Mouse (Mus musculus): Measurements from ENCODE around the gene Rabep2. TPM values are rescaled to one million over a fixed set of nuclear protein-coding genes. Genes with fewer than 3 reads are reported as not detected.

Rabep2 gene
- total and polyA plus RNA-seq, 3 experiments = 2.9 to 21.7 (median 16.1) TPM

DNA sequence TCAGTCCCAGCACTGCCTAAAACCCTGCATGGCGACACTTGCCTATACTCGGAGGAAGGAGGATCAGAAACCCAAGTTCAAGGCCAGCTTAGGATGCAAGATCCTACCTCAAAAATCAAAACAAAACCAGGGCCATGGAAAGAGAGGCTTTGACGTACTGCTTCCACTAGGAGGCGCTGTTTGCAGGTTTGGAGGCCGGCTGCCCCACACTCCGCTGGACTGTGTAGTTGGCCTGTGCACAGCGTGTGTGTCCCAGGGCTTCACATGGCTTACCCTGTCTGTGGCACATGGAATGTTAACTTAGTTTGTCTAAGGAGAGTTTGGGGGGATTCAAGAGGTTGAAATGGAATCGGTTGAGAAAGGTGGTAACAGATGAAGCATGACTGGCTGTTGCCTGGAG is 8.3 kb downstream of the Rabep2 start:
- peak; percentile 29 for DNase-seq (ENCODE audit: low spot score)
- H3K4me3 ChIP-seq (ENCODE audit: low read depth, low read length) = no peak overlapping the region
- H3K27me3 ChIP-seq (ENCODE audit: insufficient read depth, low read length) = no peaks in the 10 kb centered on the region
- no peak for ATAC-seq (ENCODE audit: extremely low read depth, insufficient number of reproducible peaks, low FRiP score, poor library complexity, severe bottlenecking)
- H3K36me3 ChIP-seq (replicated peaks) = peaks cover 68% of the 10 kb centered on the region
- H3K4me1 ChIP-seq (ENCODE audit: insufficient read depth, low read depth, low read length) = no peaks in the 10 kb centered on the region
- H3K9me3 ChIP-seq (replicated peaks) = no peaks in the 10 kb centered on the region
- no peak for TF ChIP-seq GATA1 (IDR thresholded peaks at IDR 0.05; ENCODE audit: borderline replicate concordance, low read length)
- TF ChIP-seq CTCF (IDR thresholded peaks at IDR 0.05; ENCODE audit: low read depth, low read length) = peak; percentile 96

DNA sequence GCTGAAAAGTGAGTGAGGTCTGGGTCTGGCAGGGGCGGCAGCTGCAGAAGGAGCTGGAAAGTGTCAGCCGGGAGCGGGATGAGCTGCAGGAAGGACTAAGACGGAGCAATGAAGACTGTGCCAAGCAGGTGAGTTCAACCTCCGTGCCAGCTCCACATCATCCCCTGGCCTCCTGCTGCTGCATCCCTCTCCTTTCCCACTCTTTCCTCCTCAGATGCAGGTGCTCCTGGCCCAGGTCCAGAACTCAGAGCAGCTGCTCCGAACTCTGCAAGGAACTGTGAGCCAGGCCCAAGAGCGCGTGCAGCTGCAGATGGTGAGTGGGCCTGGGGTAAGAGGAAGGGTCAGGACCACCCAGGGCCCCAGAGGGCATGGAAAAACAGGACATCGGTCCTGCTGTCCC is 11.6 kb downstream of the Rabep2 start:
- ATAC-seq (ENCODE audit: extremely low read depth, insufficient number of reproducible peaks, low FRiP score, poor library complexity, severe bottlenecking) (no peak), DNase-seq (ENCODE audit: low spot score) (no peak)
- Histone ChIP-seq H3K4me1 (ENCODE audit: insufficient read depth, low read depth, low read length) (no peaks in the 10 kb centered on the region), H3K27me3 (ENCODE audit: insufficient read depth, low read length) (no peaks in the 10 kb centered on the region), H3K9me3 (replicated peaks) (no peaks in the 10 kb centered on the region), H3K4me3 (ENCODE audit: low read depth, low read length) (no peak overlapping the region), H3K36me3 (replicated peaks) (peaks cover 68% of the 10 kb centered on the region)
- no peak for TF ChIP-seq CTCF (IDR thresholded peaks at IDR 0.05; ENCODE audit: low read depth, low read length)
- TF ChIP-seq TAL1 (conservative IDR thresholded peaks at IDR 0.05; ENCODE audit: low read depth, low read length) = no peak
- no peak for TF ChIP-seq POLR2AphosphoS5 (IDR thresholded peaks at IDR 0.05; ENCODE audit: insufficient replicate concordance, low read depth, low read length)
- TF ChIP-seq GATA1 (IDR thresholded peaks at IDR 0.05; ENCODE audit: borderline replicate concordance, low read length) = no peak
- no peak for TF ChIP-seq GATA2 (IDR thresholded peaks at IDR 0.05; ENCODE audit: borderline replicate concordance, low read depth, low read length)

DNA sequence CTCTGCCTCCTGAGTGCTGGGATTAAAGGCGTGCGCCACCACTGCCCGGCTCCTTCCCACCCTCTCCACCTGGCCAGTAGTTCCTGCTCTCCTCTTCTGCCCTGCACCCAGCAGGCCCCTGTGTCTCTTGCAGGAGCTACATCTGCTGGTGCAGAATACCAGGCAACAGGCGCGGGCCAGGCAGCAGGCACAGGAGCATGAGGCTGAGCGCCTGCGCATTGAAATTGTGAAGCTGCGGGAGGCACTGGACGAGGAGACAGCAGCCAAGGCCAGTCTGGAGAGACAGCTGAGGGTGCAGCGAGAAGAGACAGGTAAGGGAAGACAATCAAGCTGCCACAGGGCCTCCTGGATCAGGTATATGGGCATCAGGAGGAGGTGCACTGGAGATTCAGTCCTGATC is 15.4 kb downstream of the Rabep2 start:
- no peak overlapping the region for H3K4me3 ChIP-seq (ENCODE audit: low read depth, low read length)
- no peaks in the 10 kb centered on the region for H3K9me3 ChIP-seq (replicated peaks)
- H3K4me1 ChIP-seq (ENCODE audit: insufficient read depth, low read depth, low read length) = no peaks in the 10 kb centered on the region
- peaks cover 72% of the 10 kb centered on the region for H3K36me3 ChIP-seq (replicated peaks)
- H3K27me3 ChIP-seq (ENCODE audit: insufficient read depth, low read length) = no peaks in the 10 kb centered on the region
- TF ChIP-seq CTCF (IDR thresholded peaks at IDR 0.05; ENCODE audit: low read depth, low read length) (no peak), GATA1 (IDR thresholded peaks at IDR 0.05; ENCODE audit: borderline replicate concordance, low read length) (no peak), POLR2AphosphoS5 (IDR thresholded peaks at IDR 0.05; ENCODE audit: insufficient replicate concordance, low read depth, low read length) (no peak), TAL1 (conservative IDR thresholded peaks at IDR 0.05; ENCODE audit: low read depth, low read length) (no peak), GATA2 (IDR thresholded peaks at IDR 0.05; ENCODE audit: borderline replicate concordance, low read depth, low read length) (no peak)
- ATAC-seq (ENCODE audit: extremely low read depth, insufficient number of reproducible peaks, low FRiP score, poor library complexity, severe bottlenecking) = no peak
- DNase-seq (ENCODE audit: low spot score) = no peak

DNA sequence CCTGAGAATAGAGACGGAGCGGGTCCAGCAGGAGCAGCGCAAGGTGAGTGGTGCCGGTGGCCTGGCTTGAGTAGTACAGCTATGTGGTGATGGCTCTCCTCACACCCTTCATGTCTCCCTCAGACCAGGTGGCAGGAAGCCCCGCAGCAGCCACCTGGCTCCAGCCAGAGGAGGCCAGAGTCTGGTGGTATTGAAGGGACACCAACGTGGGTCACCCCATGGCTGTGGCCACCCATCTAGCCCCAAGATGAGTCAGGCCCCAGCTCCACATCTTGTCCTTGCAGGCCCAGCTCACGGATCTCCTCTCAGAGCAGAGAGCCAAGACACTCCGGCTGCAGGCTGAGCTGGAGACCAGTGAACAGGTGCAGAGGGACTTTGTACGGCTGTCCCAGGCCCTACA is 16.0 kb downstream of the Rabep2 start:
- Histone ChIP-seq H3K9me3 (replicated peaks) (no peaks in the 10 kb centered on the region), H3K4me3 (ENCODE audit: low read depth, low read length) (no peak overlapping the region), H3K4me1 (ENCODE audit: insufficient read depth, low read depth, low read length) (no peaks in the 10 kb centered on the region), H3K27me3 (ENCODE audit: insufficient read depth, low read length) (no peaks in the 10 kb centered on the region), H3K36me3 (replicated peaks) (peaks cover 69% of the 10 kb centered on the region)
- TF ChIP-seq CTCF (IDR thresholded peaks at IDR 0.05; ENCODE audit: low read depth, low read length) (no peak), GATA2 (IDR thresholded peaks at IDR 0.05; ENCODE audit: borderline replicate concordance, low read depth, low read length) (no peak), TAL1 (conservative IDR thresholded peaks at IDR 0.05; ENCODE audit: low read depth, low read length) (no peak), POLR2AphosphoS5 (IDR thresholded peaks at IDR 0.05; ENCODE audit: insufficient replicate concordance, low read depth, low read length) (no peak), GATA1 (IDR thresholded peaks at IDR 0.05; ENCODE audit: borderline replicate concordance, low read length) (no peak)
- no peak for ATAC-seq (ENCODE audit: extremely low read depth, insufficient number of reproducible peaks, low FRiP score, poor library complexity, severe bottlenecking)
- DNase-seq (ENCODE audit: low spot score) = no peak

DNA sequence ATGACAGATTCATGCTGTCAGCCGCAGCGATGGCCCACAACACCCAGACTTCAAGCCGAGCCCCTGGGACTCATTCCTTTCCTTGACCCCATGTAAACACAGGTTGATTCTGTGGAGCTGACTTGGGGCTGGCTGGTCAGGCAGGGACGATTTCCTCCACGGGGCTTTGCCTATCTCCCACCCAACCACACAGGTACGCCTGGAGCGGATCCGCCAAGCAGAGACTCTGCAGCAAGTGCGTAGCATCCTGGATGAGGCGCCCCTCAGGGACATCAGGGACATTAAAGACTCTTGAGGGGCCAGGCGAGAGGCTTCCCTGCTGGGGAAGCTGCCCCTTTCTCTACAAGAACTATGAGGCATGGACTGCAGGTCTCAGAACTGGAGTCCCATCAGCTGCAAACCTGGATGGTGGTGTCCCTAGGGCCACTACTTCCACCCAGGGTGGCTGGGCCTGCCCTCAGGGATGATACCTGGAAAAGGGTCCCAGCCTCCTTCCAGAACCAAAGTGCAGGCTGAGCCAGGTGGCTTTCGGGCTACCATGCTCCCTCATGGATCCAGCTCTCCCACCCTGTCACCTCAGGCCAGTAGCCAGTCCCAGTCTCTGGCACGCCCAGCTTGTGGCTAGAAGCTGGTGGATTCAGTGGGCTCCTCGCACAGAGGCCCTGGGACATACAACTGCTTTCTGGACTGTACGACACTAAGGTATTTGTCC is 16.7 kb downstream of the Rabep2 start:
- no peaks in the 10 kb centered on the region for H3K4me1 ChIP-seq (ENCODE audit: insufficient read depth, low read depth, low read length)
- DNase-seq (ENCODE audit: low spot score) = no peak
- peaks cover 4% of the 10 kb centered on the region; the same call in 1 of the 2 replicates for H3K27me3 ChIP-seq (ENCODE audit: insufficient read depth, low read length)
- H3K36me3 ChIP-seq (replicated peaks) = peaks cover 63% of the 10 kb centered on the region
- no peaks in the 10 kb centered on the region for H3K9me3 ChIP-seq (replicated peaks)
- no peak for ATAC-seq (ENCODE audit: extremely low read depth, insufficient number of reproducible peaks, low FRiP score, poor library complexity, severe bottlenecking)
- H3K4me3 ChIP-seq (ENCODE audit: low read depth, low read length) = no peak overlapping the region
- no peak for TF ChIP-seq GATA2 (IDR thresholded peaks at IDR 0.05; ENCODE audit: borderline replicate concordance, low read depth, low read length)

DNA sequence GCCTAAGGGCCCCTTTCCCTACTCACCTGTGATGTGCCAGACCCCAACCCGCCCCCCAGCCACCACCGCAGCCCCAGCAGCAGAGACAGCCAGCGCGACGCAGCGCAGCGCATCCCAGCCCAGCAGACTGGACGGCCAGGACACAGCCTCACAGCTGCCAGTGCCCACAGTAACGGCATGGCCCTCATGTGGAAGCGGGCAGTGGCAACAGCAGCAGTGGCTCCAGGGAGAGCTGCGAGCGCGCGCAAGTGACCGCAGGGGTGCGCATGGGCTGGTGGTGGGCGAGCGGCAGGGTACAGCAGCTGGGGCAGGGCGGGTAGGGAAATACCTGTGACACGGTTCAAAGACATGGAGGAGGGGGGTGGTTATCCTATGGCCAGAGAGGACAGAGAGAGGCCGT is 17.7 kb downstream of the Rabep2 start:
- Histone ChIP-seq H3K36me3 (replicated peaks) (peaks cover 58% of the 10 kb centered on the region), H3K4me1 (ENCODE audit: insufficient read depth, low read depth, low read length) (no peaks in the 10 kb centered on the region), H3K27me3 (ENCODE audit: insufficient read depth, low read length) (peaks cover 4% of the 10 kb centered on the region; the same call in 1 of the 2 replicates), H3K9me3 (replicated peaks) (no peaks in the 10 kb centered on the region), H3K4me3 (ENCODE audit: low read depth, low read length) (no peak overlapping the region)
- ATAC-seq (ENCODE audit: extremely low read depth, insufficient number of reproducible peaks, low FRiP score, poor library complexity, severe bottlenecking) (no peak), DNase-seq (ENCODE audit: low spot score) (no peak)
- TF ChIP-seq POLR2AphosphoS5 (IDR thresholded peaks at IDR 0.05; ENCODE audit: insufficient replicate concordance, low read depth, low read length) (no peak), CTCF (IDR thresholded peaks at IDR 0.05; ENCODE audit: low read depth, low read length) (no peak), GATA1 (IDR thresholded peaks at IDR 0.05; ENCODE audit: borderline replicate concordance, low read length) (no peak), GATA2 (IDR thresholded peaks at IDR 0.05; ENCODE audit: borderline replicate concordance, low read depth, low read length) (no peak), TAL1 (conservative IDR thresholded peaks at IDR 0.05; ENCODE audit: low read depth, low read length) (no peak)

All from G1E (cell line).